Mouse (Mus musculus) CH12.LX (cell line): ENCODE data around the gene BC147527.
"Not testable (repeated sequence)": the region's sequence is repeated elsewhere in the genome, so short reads cannot be mapped to it uniquely, and the experiment has no call there.

Experiments used
- CTCF ChIP-seq, 2 experiments: IDR thresholded peaks in 1 of 2; conservative IDR thresholded peaks in 1 of 2; 2 replicates each; pipeline ENCODE4 v1.5.1; 2011 to 2012; ENCODE audit warnings: low read depth in 2 of 2, low read length in 2 of 2, improper control_type of control experiment in 1 of 2, inconsistent platforms in 1 of 2, mild to moderate bottlenecking in 1 of 2, moderate library complexity in 1 of 2
- EP300 ChIP-seq: IDR thresholded peaks from 2 replicates; pipeline ENCODE4 v1.6.1; 2011; ENCODE audit warnings: low read length, improper control_type of control experiment
- MAFK ChIP-seq: IDR thresholded peaks from 2 replicates; pipeline ENCODE4 v1.6.1; 2011; ENCODE audit warnings: low read length, improper control_type of control experiment; ENCODE audit not compliant: insufficient replicate concordance
- MAX ChIP-seq: IDR thresholded peaks from 2 replicates; pipeline ENCODE4 v1.6.1; 2011; ENCODE audit warnings: low read length, improper control_type of control experiment
- POLR2A ChIP-seq: IDR thresholded peaks from 2 replicates; pipeline ENCODE4 v1.6.1; 2011; ENCODE audit warnings: low read depth, mild to moderate bottlenecking, improper control_type of control experiment, low read length
- POLR2AphosphoS2 ChIP-seq: IDR thresholded peaks from 2 replicates; pipeline ENCODE4 v1.6.1; 2011; ENCODE audit warnings: low read depth, low read length, improper control_type of control experiment
- SMC3 ChIP-seq: IDR thresholded peaks from 2 replicates; pipeline ENCODE4 v1.6.1; 2011; ENCODE audit warnings: low read depth, low read length, improper control_type of control experiment

GRCm38 (mm10) chr13:120262870-120263269 is 37.3 kb upstream of the BC147527 start, which contains the start of gene AF067061:
- not testable (repeated sequence) for TF ChIP-seq EP300; CTCF (conservative IDR thresholded peaks at IDR 0.05 in 1 of 2, IDR thresholded peaks at IDR 0.05 in 1 of 2; ENCODE audit: low read depth in 2 of 2, low read length in 2 of 2); POLR2AphosphoS2; MAFK; MAX; SMC3
- peak; percentile 70 for TF ChIP-seq POLR2A
